Mouse (Mus musculus) intestine, embryonic 14.5 days (tissue): Measurements from ENCODE around the gene Acsbg2. TPM values are rescaled to one million over a fixed set of nuclear protein-coding genes. Genes with fewer than 3 reads are reported as not detected.

ENCODE experiments used
- polyA plus RNA-seq: library from polyadenylated mRNA; unstranded; fragments of >200 nt; fragmentation: Nextera tagmentation; extraction: Ambion mirVana; gene quantifications from 2 replicates; pipeline ENCODE4 v1.2.1, GENCODE M21; 2014

Acsbg2 gene
- polyA plus RNA-seq, 1 experiment from 2014 or later: not detected

Other genes starting within 250 kb of the Acsbg2 start
- gene Lonp1, start 247.6 kb downstream of the Acsbg2 start, polyA plus RNA-seq: 64.5 and 71.2 TPM in 2 replicates
- gene Catsperd, start 246.3 kb downstream of the Acsbg2 start, polyA plus RNA-seq: 0.93 and 1.1 TPM in 2 replicates
- gene Ranbp3, start 201.2 kb downstream of the Acsbg2 start, polyA plus RNA-seq: 89.6 and 96.7 TPM in 2 replicates
- 494 and 522 TPM in 2 replicates for gene Ndufa11, start 156.7 kb downstream of the Acsbg2 start, polyA plus RNA-seq
- gene Vmac, start 156.4 kb downstream of the Acsbg2 start, polyA plus RNA-seq: 21.2 and 21.3 TPM in 2 replicates
- gene Nrtn, start 116.9 kb downstream of the Acsbg2 start, polyA plus RNA-seq: 13.5 and 15.6 TPM in 2 replicates
- gene Dus3l, start 109.7 kb downstream of the Acsbg2 start, polyA plus RNA-seq: 45.6 and 47.4 TPM in 2 replicates
- gene Prr22, start 104.2 kb downstream of the Acsbg2 start, polyA plus RNA-seq: 1.7 and 2.3 TPM in 2 replicates
- gene Rfx2, start 43.4 kb downstream of the Acsbg2 start, polyA plus RNA-seq: 4.5 and 4.9 TPM in 2 replicates
- gene 1700061G19Rik, start 1.0 kb upstream of the Acsbg2 start, polyA plus RNA-seq: 0.12 and 0.34 TPM in 2 replicates
- gene Mllt1, start 61.0 kb upstream of the Acsbg2 start, polyA plus RNA-seq: 26.7 and 30.4 TPM in 2 replicates
- 0.09 and 0.28 TPM in 2 replicates for gene Acer1, start 107.7 kb upstream of the Acsbg2 start, polyA plus RNA-seq
- 186 and 190 TPM in 2 replicates for gene Clpp, start 115.9 kb upstream of the Acsbg2 start, polyA plus RNA-seq
- 48.0 and 49.1 TPM in 2 replicates for gene Alkbh7, start 122.9 kb upstream of the Acsbg2 start, polyA plus RNA-seq
- gene Pspn, start 125.6 kb upstream of the Acsbg2 start, polyA plus RNA-seq: not detected in 2 replicates
- 60.5 and 64.2 TPM in 2 replicates for gene Gtf2f1, start 136.8 kb upstream of the Acsbg2 start, polyA plus RNA-seq
- 0.15 and 0.20 TPM in 2 replicates for gene Gm17949, start 137.0 kb upstream of the Acsbg2 start, polyA plus RNA-seq
- 45.9 and 59.1 TPM in 2 replicates for gene Khsrp, start 157.1 kb upstream of the Acsbg2 start, polyA plus RNA-seq
- gene Slc25a41, start 167.2 kb upstream of the Acsbg2 start, polyA plus RNA-seq: not detected in 2 replicates
- 60.3 and 75.4 TPM in 2 replicates for gene Crb3, start 184.7 kb upstream of the Acsbg2 start, polyA plus RNA-seq
- gene Slc25a23, start 185.4 kb upstream of the Acsbg2 start, polyA plus RNA-seq: 11.2 and 12.2 TPM in 2 replicates
- gene Dennd1c, start 204.1 kb upstream of the Acsbg2 start, polyA plus RNA-seq: 6.3 and 6.4 TPM in 2 replicates
- gene Tubb4a, start 213.3 kb upstream of the Acsbg2 start, polyA plus RNA-seq: 36.4 and 43.1 TPM in 2 replicates
- 10.4 and 10.8 TPM in 2 replicates for gene Tnfsf9, start 230.9 kb upstream of the Acsbg2 start, polyA plus RNA-seq